Mouse (Mus musculus) MEL (cell line): ENCODE measurements around the gene Ccnt2.
A peak's percentile ranks its signal among the peaks of the same experiment; 100 is the strongest.

Experiments used
- CHD1 ChIP-seq: IDR thresholded peaks from 2 replicates; pipeline ENCODE4 v1.6.1; 2012; ENCODE audit warnings: low read depth, mild to moderate bottlenecking, inconsistent platforms, low read length, improper control_type of control experiment
- CTCF ChIP-seq, 3 experiments: IDR thresholded peaks in 2 of 3; conservative IDR thresholded peaks in 1 of 3; 2 replicates each; pipeline ENCODE4 v1.5.1; 2011 to 2012; ENCODE audit warnings: low read length in 3 of 3, low read depth in 2 of 3, mild to moderate bottlenecking in 2 of 3, improper control_type of control experiment in 1 of 3, inconsistent platforms in 1 of 3, mixed read lengths in 1 of 3, moderate library complexity in 1 of 3; ENCODE audit not compliant: control insufficient read depth in 1 of 3, insufficient read depth in 1 of 3, poor library complexity in 1 of 3, severe bottlenecking in 1 of 3
- TBP ChIP-seq: IDR thresholded peaks from 2 replicates; pipeline ENCODE4 v1.8.0; 2011; ENCODE audit warnings: low read depth, low read length, improper control_type of control experiment
- TCF12 ChIP-seq: IDR thresholded peaks from 2 replicates; pipeline ENCODE4 v1.6.1; 2014; ENCODE audit warnings: low read depth, mild to moderate bottlenecking, inconsistent platforms, low read length, improper control_type of control experiment, moderate library complexity

DNA sequence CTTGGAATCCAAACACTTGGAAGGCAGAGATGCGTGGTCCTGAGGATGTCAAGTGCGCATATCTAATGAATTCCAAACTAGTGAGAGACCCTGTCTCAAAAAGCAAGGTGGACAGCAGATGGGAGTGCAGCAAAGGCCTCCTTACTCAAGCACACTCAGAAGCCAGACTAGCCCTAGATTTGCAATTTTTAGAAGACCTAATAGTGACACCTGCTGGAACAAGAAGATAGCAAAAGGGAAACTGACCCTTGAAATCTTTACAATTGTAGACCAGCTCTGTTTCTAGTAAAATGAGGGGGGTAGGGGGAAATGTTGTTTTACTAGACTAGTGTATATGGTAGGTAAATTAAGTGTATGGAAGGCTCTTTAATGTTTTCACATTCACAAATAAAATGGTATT, 8.5 kb upstream of the Ccnt2 start:
- TF ChIP-seq CTCF (IDR thresholded peaks at IDR 0.05 in 2 of 3, conservative IDR thresholded peaks at IDR 0.05 in 1 of 3; ENCODE audit: control insufficient read depth in 1 of 3, insufficient read depth in 1 of 3, low read depth in 2 of 3, low read length in 3 of 3, poor library complexity in 1 of 3, severe bottlenecking in 1 of 3) (peak in 2 of 3 experiments; percentile 21 to 77; a peak in 3 of 6 replicates), TCF12 (no peak), CHD1 (no peak), TBP (no peak)
